Mouse (Mus musculus): Measurements from ENCODE around the gene Kif26b. TPM values are rescaled to one million over a fixed set of nuclear protein-coding genes. Genes with fewer than 3 reads are reported as not detected.

The Kif26b gene
- total and polyA plus RNA-seq, 2 experiments from 2014 or later, result 6.4 to 75.8 TPM

DNA sequence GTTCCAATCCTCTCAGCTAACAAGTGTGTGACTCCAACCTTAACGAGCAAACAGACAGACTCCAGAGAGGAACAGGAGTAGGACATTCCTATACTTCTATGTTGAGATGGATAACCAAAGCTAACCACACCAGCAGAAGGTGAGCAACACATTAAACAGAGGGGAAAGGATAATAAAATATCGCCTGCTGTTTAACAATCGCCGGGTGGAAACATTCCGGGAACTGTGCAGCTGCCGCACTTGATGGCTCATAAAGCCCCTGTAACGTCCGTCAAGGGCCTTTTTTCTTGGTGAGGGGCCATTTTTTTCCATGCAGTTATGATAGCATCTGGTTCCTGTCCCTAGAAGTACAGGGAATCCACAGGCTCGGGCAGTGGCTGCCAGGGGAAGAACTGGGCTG is 204.1 kb downstream of the Kif26b start:
- no peak overlapping the region for H3K4me3 ChIP-seq (ENCODE audit: low read depth, low read length)

DNA sequence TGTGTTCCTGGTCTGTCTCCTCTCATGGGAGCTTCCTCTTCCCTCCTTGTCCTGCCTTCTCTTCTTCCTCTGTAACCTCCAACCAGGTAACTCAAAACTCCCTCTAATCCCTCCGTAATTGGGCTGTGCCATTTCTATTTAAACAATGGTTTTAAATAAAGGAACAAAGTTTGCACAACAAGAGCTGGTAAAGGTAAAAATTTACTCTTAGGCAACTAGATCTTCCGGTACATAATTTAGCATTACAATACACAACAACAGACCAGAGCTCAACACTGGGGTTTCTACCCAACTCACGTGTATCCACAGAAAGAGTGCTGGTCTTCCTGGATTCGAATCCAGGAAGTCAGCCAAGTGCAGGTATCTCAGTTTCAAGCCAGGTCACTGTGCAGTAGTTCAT is 205.7 kb downstream of the Kif26b start:
- Histone ChIP-seq H3K27me3 (ENCODE audit: insufficient read depth, low read length) (no peaks in the 10 kb centered on the region), H3K27ac (ENCODE audit: low read depth, low read length) (no peak overlapping the region), H3K9ac (replicated peaks; ENCODE audit: low read length, poor library complexity, severe bottlenecking) (no peak overlapping the region), H3K36me3 (ENCODE audit: insufficient read depth, low read length) (no peaks in the 10 kb centered on the region), H3K4me3 (ENCODE audit: low read depth, low read length) (no peak overlapping the region), H3K9me3 (ENCODE audit: low read length) (no peaks in the 10 kb centered on the region), H3K4me2 (ENCODE audit: low read depth, low read length, poor library complexity, severe bottlenecking) (no peak overlapping the region), H3K4me1 (ENCODE audit: insufficient read depth, low read length) (no peaks in the 10 kb centered on the region)
- ATAC-seq (ENCODE audit: low FRiP score) (no peak), DNase-seq (ENCODE audit: low spot score) (no peak)
- TF ChIP-seq CTCF (IDR thresholded peaks at IDR 0.05), result no peak
- 84% methylated on average over 4 of the region's 4 CpGs for WGBS

More for the DNA sequence above, 204.1 kb downstream of the Kif26b start:
- Histone ChIP-seq H3K9me3 (ENCODE audit: low read length) (no peaks in the 10 kb centered on the region), H3K9ac (replicated peaks; ENCODE audit: low read length, poor library complexity, severe bottlenecking) (no peak overlapping the region), H3K27me3 (ENCODE audit: insufficient read depth, low read length) (no peaks in the 10 kb centered on the region), H3K36me3 (ENCODE audit: insufficient read depth, low read length) (no peaks in the 10 kb centered on the region), H3K27ac (ENCODE audit: low read depth, low read length) (no peak overlapping the region), H3K4me2 (ENCODE audit: low read depth, low read length, poor library complexity, severe bottlenecking) (no peak overlapping the region), H3K4me1 (ENCODE audit: insufficient read depth, low read length) (no peaks in the 10 kb centered on the region)
- ATAC-seq (ENCODE audit: low FRiP score) (no peak), DNase-seq (ENCODE audit: low spot score) (no peak)
- TF ChIP-seq CTCF (IDR thresholded peaks at IDR 0.05), result no peak
- WGBS, result 75% methylated on average over 9 of the region's 9 CpGs

DNA sequence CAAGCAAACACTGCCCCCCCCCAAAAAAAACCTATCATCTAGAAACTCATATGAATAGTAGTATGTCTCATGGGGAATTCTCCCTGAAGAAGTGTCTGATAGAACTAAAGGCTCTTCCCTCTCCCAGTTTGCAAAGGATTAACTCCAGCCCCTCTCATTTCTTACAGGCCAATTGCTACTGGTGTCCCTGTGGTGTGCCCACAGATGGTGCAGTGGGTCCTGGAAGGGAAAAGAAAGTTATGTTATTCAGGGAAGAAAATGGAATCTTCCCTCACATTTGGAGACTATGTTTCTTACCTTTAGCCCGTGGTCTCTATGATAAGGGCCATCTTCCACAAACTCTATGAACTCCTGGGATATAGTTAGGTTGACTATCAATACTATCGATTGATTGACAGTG is 208.0 kb downstream of the Kif26b start:
- no peaks in the 10 kb centered on the region for H3K9me3 ChIP-seq (ENCODE audit: low read length)
- H3K27me3 ChIP-seq (ENCODE audit: insufficient read depth, low read length), result no peaks in the 10 kb centered on the region
- ATAC-seq (ENCODE audit: low FRiP score), result no peak
- no peak overlapping the region for H3K4me3 ChIP-seq (ENCODE audit: low read depth, low read length)
- no peaks in the 10 kb centered on the region for H3K4me1 ChIP-seq (ENCODE audit: insufficient read depth, low read length)
- 92% methylated on average over 2 of the region's 2 CpGs for WGBS
- H3K36me3 ChIP-seq (ENCODE audit: insufficient read depth, low read length), result no peaks in the 10 kb centered on the region
- no peak for TF ChIP-seq CTCF (IDR thresholded peaks at IDR 0.05)
- H3K9ac ChIP-seq (replicated peaks; ENCODE audit: low read length, poor library complexity, severe bottlenecking), result no peak overlapping the region
- H3K27ac ChIP-seq (ENCODE audit: low read depth, low read length), result no peak overlapping the region
- no peak overlapping the region for H3K4me2 ChIP-seq (ENCODE audit: low read depth, low read length, poor library complexity, severe bottlenecking)
- DNase-seq (ENCODE audit: low spot score), result no peak

DNA sequence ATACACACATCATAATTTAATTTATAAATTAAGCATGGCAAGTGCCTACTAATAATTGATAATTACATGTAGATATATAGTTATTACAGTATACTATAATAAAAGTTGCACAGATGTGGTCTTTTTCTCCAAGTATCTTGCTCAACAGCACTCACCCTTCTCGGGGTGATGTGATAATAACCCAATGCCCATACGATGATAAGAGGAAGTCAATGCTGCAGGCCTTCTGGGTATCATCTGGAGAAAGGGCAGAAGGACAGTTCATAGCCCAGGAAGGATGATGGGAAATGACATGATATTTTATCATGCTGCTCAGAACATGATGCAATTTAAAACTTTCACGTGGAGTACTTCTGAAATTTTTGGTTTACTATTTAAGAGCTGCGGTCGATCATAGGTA is 214.9 kb downstream of the Kif26b start:
- no peaks in the 10 kb centered on the region for H3K36me3 ChIP-seq (ENCODE audit: insufficient read depth, low read length)
- no peak for DNase-seq (ENCODE audit: low spot score)
- H3K4me3 ChIP-seq (ENCODE audit: low read depth, low read length), result no peak overlapping the region
- H3K4me1 ChIP-seq (ENCODE audit: insufficient read depth, low read length), result no peaks in the 10 kb centered on the region
- no peak overlapping the region for H3K27ac ChIP-seq (ENCODE audit: low read depth, low read length)
- no peak for ATAC-seq (ENCODE audit: low FRiP score)
- H3K4me2 ChIP-seq (ENCODE audit: low read depth, low read length, poor library complexity, severe bottlenecking), result no peak overlapping the region
- no peaks in the 10 kb centered on the region for H3K27me3 ChIP-seq (ENCODE audit: insufficient read depth, low read length)
- H3K9ac ChIP-seq (replicated peaks; ENCODE audit: low read length, poor library complexity, severe bottlenecking), result no peak overlapping the region
- 89% methylated on average over 5 of the region's 5 CpGs for WGBS
- no peaks in the 10 kb centered on the region for H3K9me3 ChIP-seq (ENCODE audit: low read length)
- no peak for TF ChIP-seq CTCF (IDR thresholded peaks at IDR 0.05)

DNA sequence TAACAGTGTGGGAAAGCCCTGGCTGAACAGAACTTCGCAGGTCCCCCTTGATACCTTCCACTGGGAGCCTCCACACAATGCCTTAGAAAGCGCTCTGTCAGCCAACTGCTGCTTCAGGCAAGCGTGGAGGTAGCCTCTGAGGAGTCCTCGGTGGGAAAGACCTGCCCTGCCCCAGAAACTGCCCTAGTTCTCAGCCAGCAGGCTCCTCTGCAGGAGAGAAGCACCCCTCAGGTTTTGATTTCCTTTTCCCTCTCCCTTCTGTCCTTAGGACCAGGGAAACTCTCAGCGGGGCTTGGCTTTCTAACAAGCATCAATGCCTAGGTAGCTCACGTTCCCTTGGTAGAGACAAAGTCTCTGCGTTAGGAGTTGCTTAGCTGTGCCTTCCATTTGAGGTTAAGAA is 215.6 kb downstream of the Kif26b start:
- no peaks in the 10 kb centered on the region for H3K27me3 ChIP-seq (ENCODE audit: insufficient read depth, low read length)
- no peak for TF ChIP-seq CTCF (IDR thresholded peaks at IDR 0.05)
- no peak for ATAC-seq (ENCODE audit: low FRiP score)
- H3K9ac ChIP-seq (replicated peaks; ENCODE audit: low read length, poor library complexity, severe bottlenecking), result no peak overlapping the region
- WGBS, result 52% methylated on average over 7 of the region's 7 CpGs
- H3K4me2 ChIP-seq (ENCODE audit: low read depth, low read length, poor library complexity, severe bottlenecking), result no peak overlapping the region
- H3K4me1 ChIP-seq (ENCODE audit: insufficient read depth, low read length), result no peaks in the 10 kb centered on the region
- no peak overlapping the region for H3K4me3 ChIP-seq (ENCODE audit: low read depth, low read length)
- no peak for DNase-seq (ENCODE audit: low spot score)
- H3K36me3 ChIP-seq (ENCODE audit: insufficient read depth, low read length), result no peaks in the 10 kb centered on the region
- H3K9me3 ChIP-seq (ENCODE audit: low read length), result no peaks in the 10 kb centered on the region
- H3K27ac ChIP-seq (ENCODE audit: low read depth, low read length), result no peak overlapping the region

DNA sequence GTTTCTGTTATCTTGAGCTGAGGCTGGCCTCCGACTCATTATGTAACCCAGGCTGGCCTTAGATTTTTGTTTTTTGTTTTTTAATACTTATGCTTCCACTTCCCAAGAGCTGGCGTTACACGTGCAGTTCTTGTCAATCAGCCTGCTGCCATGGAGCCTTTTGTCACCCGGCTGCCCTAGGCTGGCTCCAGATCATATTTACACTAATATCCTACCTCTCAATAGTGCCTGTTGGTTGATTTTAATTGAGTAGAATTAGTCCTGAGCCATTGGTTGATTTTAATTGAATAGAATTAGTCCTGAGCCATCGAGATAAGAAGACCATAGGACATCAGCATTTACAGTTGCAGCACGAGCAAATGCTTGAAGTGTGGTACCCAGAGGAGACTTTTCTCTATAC is 216.0 kb downstream of the Kif26b start:
- Histone ChIP-seq H3K4me3 (ENCODE audit: low read depth, low read length) (no peak overlapping the region), H3K9me3 (ENCODE audit: low read length) (no peaks in the 10 kb centered on the region), H3K27ac (ENCODE audit: low read depth, low read length) (no peak overlapping the region), H3K9ac (replicated peaks; ENCODE audit: low read length, poor library complexity, severe bottlenecking) (no peak overlapping the region), H3K4me2 (ENCODE audit: low read depth, low read length, poor library complexity, severe bottlenecking) (no peak overlapping the region), H3K4me1 (ENCODE audit: insufficient read depth, low read length) (no peaks in the 10 kb centered on the region), H3K27me3 (ENCODE audit: insufficient read depth, low read length) (no peaks in the 10 kb centered on the region), H3K36me3 (ENCODE audit: insufficient read depth, low read length) (no peaks in the 10 kb centered on the region)
- 59% methylated on average over 6 of the region's 6 CpGs for WGBS
- ATAC-seq (ENCODE audit: low FRiP score) (no peak), DNase-seq (ENCODE audit: low spot score) (no peak)
- TF ChIP-seq CTCF (IDR thresholded peaks at IDR 0.05), result no peak
